Mouse (Mus musculus) MEL (cell line): ENCODE measurements around the gene Tbc1d1.

Source experiments
- USF2 ChIP-seq, 2 experiments: IDR thresholded peaks; 2 replicates each; pipeline ENCODE4 v1.6.1; 2011 to 2012; ENCODE audit warnings: improper control_type of control experiment in 2 of 2, low read length in 2 of 2, borderline replicate concordance in 1 of 2, inconsistent platforms in 1 of 2, low read depth in 1 of 2, mild to moderate bottlenecking in 1 of 2; ENCODE audit not compliant: insufficient read depth in 1 of 2
- ZC3H11A ChIP-seq: IDR thresholded peaks from 2 replicates; pipeline ENCODE4 v1.6.1; 2012; ENCODE audit warnings: low read depth, mild to moderate bottlenecking, inconsistent platforms, low read length, improper control_type of control experiment

- TF ChIP-seq ZC3H11A (no peak), USF2 (IDR thresholded peaks at IDR 0.05; ENCODE audit: borderline replicate concordance in 1 of 2, insufficient read depth in 1 of 2, low read depth in 1 of 2, low read length in 2 of 2) (no peak)
Measured at GRCm38 (mm10) chr5:64160705-64161391, 4.7 kb downstream of the Tbc1d1 start.
